Comparison of ENCODE assay signal across 15 mouse cellular contexts in genomic region chr17:84039444-84039843, GRCm38 (mm10).
DNase-seq lines count a peak whose midpoint lies in the region; ATAC-seq and TF ChIP-seq lines count a peak whose summit lies in the region.
"Had no signal": no experiment of that assay in that cellular context is flagged by ENCODE, and none has a peak within 500 bp of the region (broad histone marks: within the 10 kb centered on the region; RNA-seq: fewer than 3 reads in every experiment).

No protein-coding gene starts in this region.

- H3K36me3 ChIP-seq in ES-Bruce4 (ENCODE audit: control insufficient read depth, insufficient read depth, low read length, poor library complexity, severe bottlenecking) = no peaks in the 10 kb centered on the region
- H3K36me3 ChIP-seq in forebrain, postnatal 0 days (ENCODE audit: insufficient read depth) = no peaks in the 10 kb centered on the region
- H3K36me3 ChIP-seq: hindbrain, embryonic 15.5 days; limb, embryonic 13.5 days had no signal

- no peak overlapping the region for H3K9ac ChIP-seq in ES-Bruce4 (ENCODE audit: low read depth, poor library complexity, severe bottlenecking)
- no peak overlapping the region for H3K9ac ChIP-seq in forebrain, postnatal 0 days
- H3K9ac ChIP-seq: hindbrain, embryonic 15.5 days; limb, embryonic 13.5 days had no signal

- 87% methylated on average over 10 of the region's 10 CpGs for WGBS in bone marrow, adult 2 months
- 89% methylated on average over 10 of the region's 10 CpGs for WGBS in forebrain, postnatal 0 days

- H3K27me3 ChIP-seq in ES-Bruce4 (ENCODE audit: control insufficient read depth, insufficient read depth, low read length, poor library complexity, severe bottlenecking) = no peaks in the 10 kb centered on the region
- H3K27me3 ChIP-seq in forebrain, postnatal 0 days (ENCODE audit: insufficient read depth, low read length) = no peaks in the 10 kb centered on the region
- H3K27me3 ChIP-seq: hindbrain, embryonic 15.5 days; limb, embryonic 13.5 days had no signal

- no peaks in the 10 kb centered on the region for H3K4me1 ChIP-seq in ES-Bruce4 (ENCODE audit: control insufficient read depth, insufficient read depth, low read length)
- peaks cover 2% of the 10 kb centered on the region; the same call in 1 of the 2 replicates for H3K4me1 ChIP-seq in bone marrow, adult 2 months (ENCODE audit: control insufficient read depth, insufficient read depth, low read length)
- H3K4me1 ChIP-seq in forebrain, postnatal 0 days (ENCODE audit: insufficient read depth) = no peaks in the 10 kb centered on the region

- H3K9me3 ChIP-seq in ES-Bruce4 (replicated peaks; ENCODE audit: control insufficient read depth, insufficient read depth, low read length, poor library complexity, severe bottlenecking) = no peaks in the 10 kb centered on the region
- H3K9me3 ChIP-seq in forebrain, postnatal 0 days (ENCODE audit: low read length) = no peaks in the 10 kb centered on the region

- peak; percentile 53 for ATAC-seq in megakaryocyte, adult 5-6 weeks (ENCODE audit: poor library complexity, severe bottlenecking)
- ATAC-seq in forebrain, postnatal 0 days = no peak
- ATAC-seq: forebrain, embryonic 14.5 days had no signal

- no peak for TF ChIP-seq POLR2A in ES-Bruce4 (IDR thresholded peaks at IDR 0.05; ENCODE audit: insufficient read depth, low read length)
- no peak for TF ChIP-seq POLR2A in bone marrow, adult 2 months (IDR thresholded peaks at IDR 0.05; ENCODE audit: borderline replicate concordance, control insufficient read depth, low read depth, low read length)

- DNase-seq in layer of hippocampus, adult 2 months (ENCODE audit: low spot score in 2 of 2) = no peak
- DNase-seq in layer of hippocampus, adult 8-10 months (ENCODE audit: low spot score in 2 of 2) = no peak
- DNase-seq in forebrain, postnatal 0 days = no peak
- no peak for DNase-seq in adrenal gland, adult 8-10 months
- DNase-seq: cerebellum, postnatal 10 days; gastrocnemius, postnatal 10 days; kidney, postnatal 10 days; lung, postnatal 4 days; right cerebral cortex, postnatal 14 days had no signal

- no peak overlapping the region for H3K4me2 ChIP-seq in forebrain, postnatal 0 days (ENCODE audit: low read depth)
- H3K4me2 ChIP-seq: hindbrain, embryonic 15.5 days; limb, embryonic 13.5 days had no signal

- no peak overlapping the region for H3K27ac ChIP-seq in layer of hippocampus, adult 2 months
- no peak overlapping the region for H3K27ac ChIP-seq in ES-Bruce4 (ENCODE audit: insufficient read depth, low read length)
- H3K27ac ChIP-seq in bone marrow, adult 2 months (ENCODE audit: control insufficient read depth, insufficient read depth, low read depth, low read length, poor library complexity) = no peak overlapping the region
- no peak overlapping the region for H3K27ac ChIP-seq in forebrain, postnatal 0 days (ENCODE audit: low read depth, low read length)
- H3K27ac ChIP-seq: hindbrain, embryonic 15.5 days had no signal

- no peak overlapping the region for H3K4me3 ChIP-seq in layer of hippocampus, adult 2 months
- no peak overlapping the region for H3K4me3 ChIP-seq in ES-Bruce4 (ENCODE audit: low read depth, low read length)
- H3K4me3 ChIP-seq in bone marrow, adult 2 months (replicated peaks; ENCODE audit: control insufficient read depth, low read depth, low read length) = no peak overlapping the region
- H3K4me3 ChIP-seq in forebrain, postnatal 0 days (ENCODE audit: low read depth, low read length) = no peak overlapping the region
- H3K4me3 ChIP-seq: hindbrain, embryonic 15.5 days; limb, embryonic 13.5 days had no signal

- peak; percentile 50 for TF ChIP-seq CTCF in layer of hippocampus, adult 2 months (conservative IDR thresholded peaks at IDR 0.05)
- peak; percentile 90 for TF ChIP-seq CTCF in ES-Bruce4 (IDR thresholded peaks at IDR 0.05; ENCODE audit: low read depth, low read length)
- peak; percentile 30; the same call in 1 of the 2 replicates for TF ChIP-seq CTCF in bone marrow, adult 2 months (IDR thresholded peaks at IDR 0.05; ENCODE audit: control insufficient read depth, insufficient read depth, low read length)
- TF ChIP-seq CTCF in forebrain, postnatal 0 days (IDR thresholded peaks at IDR 0.05; ENCODE audit: low read depth) = no peak

- no peak for TF ChIP-seq EP300 in ES-Bruce4 (IDR thresholded peaks at IDR 0.05; ENCODE audit: insufficient read depth, low read depth, low read length)
